Mouse (Mus musculus): ENCODE results near the gene Sh3kbp1.

GRCm38 (mm10) chrX:159961385-159961784 lies 334.3 kb downstream of the Sh3kbp1 start:
- TF ChIP-seq CTCF (IDR thresholded peaks at IDR 0.05) = no peak
- no peak for TF ChIP-seq EP300 (IDR thresholded peaks at IDR 0.05)
